Mouse (Mus musculus): ENCODE results near the gene Lmbrd2.

GRCm38 (mm10) chr15:9246345-9246744 is 106.0 kb downstream of the Lmbrd2 start:
- TF ChIP-seq POLR2A (IDR thresholded peaks at IDR 0.05; ENCODE audit: low read depth, low read length) = no peak
- TF ChIP-seq CTCF (IDR thresholded peaks at IDR 0.05; ENCODE audit: borderline replicate concordance, insufficient read depth, low read length) = no peak
